Mouse (Mus musculus) CH12.LX (cell line): ENCODE data around the gene Ccdc182. TPM values are rescaled to one million over a fixed set of nuclear protein-coding genes. Genes with fewer than 3 reads are reported as not detected.

ENCODE experiments used
- DNase-seq: peaks from one replicate; pipeline ENCODE4 v3.0.0-alpha.2; 2013; ENCODE audit errors: extremely low read depth
- H3K27ac ChIP-seq: 2 replicates; pipeline ENCODE4 v1.5.1; 2012; ENCODE audit warnings: low read depth, mild to moderate bottlenecking, control low read depth, moderate library complexity; ENCODE audit not compliant: insufficient read depth
- H3K27me3 ChIP-seq: replicated peaks from 2 replicates; pipeline ENCODE3; 2012; ENCODE audit warnings: inconsistent platforms
- H3K36me3 ChIP-seq, 2 experiments: replicated peaks in 1 of 2; 2 replicates each; pipeline versions ENCODE3 to v1.6.1; 2012; ENCODE audit warnings: inconsistent platforms in 1 of 2, low read length in 1 of 2, mild to moderate bottlenecking in 1 of 2, mixed read lengths in 1 of 2, moderate library complexity in 1 of 2; ENCODE audit not compliant: control insufficient read depth in 1 of 2, insufficient read depth in 1 of 2
- H3K4me1 ChIP-seq, 2 experiments: 2 replicates each; pipeline ENCODE4 v1.6.1; 2012; ENCODE audit warnings: inconsistent platforms in 1 of 2, moderate library complexity in 1 of 2; ENCODE audit not compliant: insufficient read depth in 2 of 2, control insufficient read depth in 1 of 2
- H3K4me2 ChIP-seq: 2 replicates; pipeline ENCODE4 v1.6.1; 2012; ENCODE audit warnings: low read depth, mild to moderate bottlenecking, control low read depth; ENCODE audit not compliant: poor library complexity, insufficient read depth, severe bottlenecking
- H3K4me3 ChIP-seq, 3 experiments: fragments of 150-350 bp in 1 of 3; sonication (generic) in 1 of 3; replicated peaks in 1 of 3; 2 replicates each; pipeline versions ENCODE3 to v1.5.1; 2011 to 2012; ENCODE audit warnings: low read depth in 2 of 3, low read length in 2 of 3, mild to moderate bottlenecking in 2 of 3, moderate library complexity in 2 of 3, control low read depth in 1 of 3, improper control_type of control experiment in 1 of 3, inconsistent platforms in 1 of 3, mixed read lengths in 1 of 3; ENCODE audit not compliant: poor library complexity in 1 of 3
- H3K79me2 ChIP-seq: replicated peaks from 2 replicates; pipeline ENCODE4 v1.6.1; 2012; ENCODE audit warnings: mild to moderate bottlenecking, moderate library complexity; ENCODE audit not compliant: control insufficient read depth, poor library complexity, insufficient read depth, severe bottlenecking; ENCODE audit errors: extremely low read depth
- H3K9ac ChIP-seq: 2 replicates; pipeline ENCODE4 v1.6.1; 2012; ENCODE audit warnings: low read depth, mild to moderate bottlenecking, control low read depth, moderate library complexity; ENCODE audit not compliant: insufficient read depth
- H3K9me3 ChIP-seq: replicated peaks from 2 replicates; pipeline ENCODE3; 2012; ENCODE audit warnings: low read length, inconsistent platforms, mixed read lengths
- CHD1 ChIP-seq: IDR thresholded peaks from 2 replicates; pipeline ENCODE4 v1.6.1; 2012; ENCODE audit warnings: low read depth, low read length, improper control_type of control experiment, inconsistent platforms
- CTCF ChIP-seq, 2 experiments: IDR thresholded peaks in 1 of 2; conservative IDR thresholded peaks in 1 of 2; 2 replicates each; pipeline ENCODE4 v1.5.1; 2011 to 2012; ENCODE audit warnings: low read depth in 2 of 2, low read length in 2 of 2, improper control_type of control experiment in 1 of 2, inconsistent platforms in 1 of 2, mild to moderate bottlenecking in 1 of 2, moderate library complexity in 1 of 2
- ELF1 ChIP-seq: IDR thresholded peaks from 2 replicates; pipeline ENCODE4 v1.6.1; 2014; ENCODE audit warnings: low read depth, mild to moderate bottlenecking, inconsistent platforms, low read length, improper control_type of control experiment
- GABPA ChIP-seq: IDR thresholded peaks from 2 replicates; pipeline ENCODE4 v1.6.1; 2012; ENCODE audit warnings: low read depth, low read length, improper control_type of control experiment, inconsistent platforms; ENCODE audit not compliant: insufficient replicate concordance
- JUND ChIP-seq: conservative IDR thresholded peaks from 2 replicates; pipeline ENCODE4 v1.6.1; 2011; ENCODE audit warnings: low read depth, low read length, improper control_type of control experiment
- KAT2A ChIP-seq: IDR thresholded peaks from 2 replicates; pipeline ENCODE4 v1.6.1; 2012; ENCODE audit warnings: low read length, improper control_type of control experiment, inconsistent platforms; ENCODE audit not compliant: insufficient replicate concordance
- MAFK ChIP-seq: IDR thresholded peaks from 2 replicates; pipeline ENCODE4 v1.6.1; 2011; ENCODE audit warnings: low read length, improper control_type of control experiment; ENCODE audit not compliant: insufficient replicate concordance
- MAZ ChIP-seq: IDR thresholded peaks from 2 replicates; pipeline ENCODE4 v1.6.1; 2012; ENCODE audit warnings: low read depth, mild to moderate bottlenecking, inconsistent platforms, low read length, improper control_type of control experiment, moderate library complexity
- MEF2A ChIP-seq: IDR thresholded peaks from 2 replicates; pipeline ENCODE4 v1.6.1; 2014; ENCODE audit warnings: low read depth, mild to moderate bottlenecking, inconsistent platforms, low read length, improper control_type of control experiment, borderline replicate concordance
- MXI1 ChIP-seq: IDR thresholded peaks from 2 replicates; pipeline ENCODE4 v1.6.1; 2011; ENCODE audit warnings: mild to moderate bottlenecking, low read depth, low read length, improper control_type of control experiment
- MYC ChIP-seq: IDR thresholded peaks from 2 replicates; pipeline ENCODE4 v1.6.1; 2011; ENCODE audit warnings: low read depth, mild to moderate bottlenecking, improper control_type of control experiment, low read length
- NELFE ChIP-seq: IDR thresholded peaks from 2 replicates; pipeline ENCODE4 v1.6.1; 2011; ENCODE audit warnings: low read depth, low read length, improper control_type of control experiment
- NRF1 ChIP-seq: IDR thresholded peaks from 2 replicates; pipeline ENCODE4 v1.6.1; 2014; ENCODE audit warnings: low read depth, mild to moderate bottlenecking, inconsistent platforms, low read length, improper control_type of control experiment, moderate library complexity
- POLR2AphosphoS2 ChIP-seq: IDR thresholded peaks from 2 replicates; pipeline ENCODE4 v1.6.1; 2011; ENCODE audit warnings: low read depth, low read length, improper control_type of control experiment
- RAD21 ChIP-seq: IDR thresholded peaks from 2 replicates; pipeline ENCODE4 v1.6.1; 2011; ENCODE audit warnings: low read depth, mild to moderate bottlenecking, low read length, improper control_type of control experiment, moderate library complexity
- SMC3 ChIP-seq: IDR thresholded peaks from 2 replicates; pipeline ENCODE4 v1.6.1; 2011; ENCODE audit warnings: low read depth, low read length, improper control_type of control experiment
- UBTF ChIP-seq: IDR thresholded peaks from 2 replicates; pipeline ENCODE4 v1.6.1; 2012; ENCODE audit warnings: low read depth, mild to moderate bottlenecking, inconsistent platforms, low read length, improper control_type of control experiment, moderate library complexity
- USF1 ChIP-seq: IDR thresholded peaks from 2 replicates; pipeline ENCODE4 v1.6.1; 2014; ENCODE audit warnings: low read depth, mild to moderate bottlenecking, inconsistent platforms, low read length, improper control_type of control experiment
- ZKSCAN1 ChIP-seq: IDR thresholded peaks from 2 replicates; pipeline ENCODE4 v1.6.1; 2012; ENCODE audit warnings: low read depth, inconsistent platforms, low read length, improper control_type of control experiment, borderline replicate concordance
- dilution Hi-C: fragments of 300-500 bp; cut with MboI; formaldehyde crosslinking; loops from 2 replicates; pipeline ENCODE4 v1.14.3; 2020; ENCODE audit warnings: low sequenced_read_pairs; ENCODE audit not compliant: extremely low pct_unique_long_range_greater_than_20kb, extremely low pct_ligation_motif_present
- in situ Hi-C: fragments of 300-500 bp; cut with MboI; formaldehyde crosslinking; loops from 3 replicates; pipeline ENCODE4 v1.14.3; 2019; ENCODE audit warnings: low sequenced_read_pairs, low pct_ligation_motif_present, low pct_unique_long_range_greater_than_20kb, mixed read lengths
- polyA plus RNA-seq: library from polyadenylated mRNA; unstranded; fragments of >175 nt; gene quantifications from 2 replicates; pipeline ENCODE4 v1.2.1, GENCODE M21; 2012; ENCODE audit warnings: low read depth; ENCODE audit not compliant: insufficient read length
- total RNA-seq, 2 experiments: library from RNA; depleted of rRNA; stranded (reverse); fragments of 300-350 nt in 1 of 2; fragments of >200 nt in 1 of 2; gene quantifications; 2 replicates each; pipeline ENCODE4 v1.2.3; 2012 to 2014

Ccdc182 gene
- total and polyA plus RNA-seq, 3 experiments, result not detected

DNA sequence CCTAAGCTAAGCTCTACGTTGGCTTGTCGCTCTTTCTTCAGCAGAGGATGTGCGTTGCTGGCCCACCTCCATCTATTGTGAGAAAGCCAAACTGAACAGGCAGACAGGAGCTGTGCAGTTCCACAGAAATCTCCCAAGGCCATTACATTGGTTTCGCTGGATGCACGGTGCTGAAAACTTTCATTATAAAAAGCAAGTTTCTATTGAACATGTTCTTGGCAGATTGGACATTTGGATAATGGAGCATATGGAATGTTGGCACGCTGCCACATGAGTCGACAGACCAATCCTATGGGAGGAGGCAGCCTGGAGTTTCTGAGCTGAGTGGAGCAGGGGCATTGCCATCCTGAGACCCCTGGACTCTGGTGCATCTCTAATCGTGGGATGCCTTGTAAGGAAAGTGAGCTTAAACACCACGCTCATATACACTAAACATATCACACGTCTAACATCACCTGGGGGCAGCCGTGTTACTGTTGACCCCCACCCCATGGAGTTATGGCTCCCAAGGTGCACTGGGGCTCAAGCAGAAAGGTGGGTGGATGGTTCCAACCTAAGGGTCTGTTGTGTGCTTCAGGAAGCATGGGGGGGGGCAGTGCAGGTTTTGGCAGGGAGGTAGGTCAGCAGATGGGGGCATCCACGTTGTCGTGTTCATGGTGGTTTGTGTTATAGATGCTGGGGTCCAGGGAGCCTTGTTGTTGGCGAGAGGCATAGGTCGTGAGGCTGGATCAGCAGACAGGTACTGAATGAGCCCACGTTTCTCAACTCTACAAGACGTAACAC is 35.1 kb downstream of the Ccdc182 start:
- no peaks in the 10 kb centered on the region for H3K9me3 ChIP-seq

DNA sequence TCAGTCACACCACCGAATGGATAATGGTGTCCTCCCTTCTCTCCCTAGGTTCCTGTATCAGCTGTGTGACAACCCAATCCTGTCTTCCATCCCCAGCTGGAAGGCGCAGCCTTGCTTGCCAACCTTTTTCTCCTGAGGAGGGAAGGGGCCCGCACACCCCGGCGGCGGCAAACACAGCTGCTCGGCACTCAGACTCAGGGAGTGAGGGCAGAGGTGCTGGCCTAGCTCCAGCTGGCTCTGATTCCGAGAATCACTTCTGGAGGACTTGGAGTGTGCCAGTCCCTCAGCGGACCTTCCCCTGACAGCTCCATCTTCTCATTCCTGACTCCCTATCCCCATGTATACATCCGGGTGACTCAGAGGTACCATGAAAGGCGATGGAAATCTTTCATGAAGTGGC is 36.9 kb downstream of the Ccdc182 start:
- no peak overlapping the region for H3K4me3 ChIP-seq
- no peaks in the 10 kb centered on the region for H3K27me3 ChIP-seq
- no peaks in the 10 kb centered on the region for H3K9me3 ChIP-seq
- in situ Hi-C loops (no loop called here), dilution Hi-C loops (no loop called here)
- no peak for DNase-seq
- H3K79me2 ChIP-seq, result no peaks in the 10 kb centered on the region
- TF ChIP-seq ELF1 (no peak), RAD21 (no peak), POLR2AphosphoS2 (no peak)
- TF ChIP-seq, all 38 proteins: peak for 0
- H3K4me1 ChIP-seq, result peaks cover 0 to 3% of the 10 kb centered on the region in 2 experiments; a peak in 2 of 4 replicates
- H3K4me2 ChIP-seq, result no peak overlapping the region
- no peak overlapping the region for H3K9ac ChIP-seq
- H3K36me3 ChIP-seq, result peaks cover 0 to 5% of the 10 kb centered on the region in 2 experiments
- H3K27ac ChIP-seq, result no peak overlapping the region

More for the DNA sequence above, 35.1 kb downstream of the Ccdc182 start:
- Histone ChIP-seq H3K4me1 (peaks cover 0 to 3% of the 10 kb centered on the region in 2 experiments; a peak in 2 of 4 replicates), H3K4me2 (no peak overlapping the region), H3K9ac (no peak overlapping the region), H3K36me3 (no peaks in the 10 kb centered on the region)
- dilution Hi-C loops, result no loop called here
- TF ChIP-seq RAD21 (no peak), SMC3 (no peak), NRF1 (no peak), JUND (no peak)
- TF ChIP-seq, all 38 proteins: peak for 0
- Histone ChIP-seq H3K27ac (no peak overlapping the region), H3K4me3 (no peak overlapping the region), H3K27me3 (no peaks in the 10 kb centered on the region), H3K79me2 (no peaks in the 10 kb centered on the region)
- in situ Hi-C loops, result no loop called here
- DNase-seq, result no peak

DNA sequence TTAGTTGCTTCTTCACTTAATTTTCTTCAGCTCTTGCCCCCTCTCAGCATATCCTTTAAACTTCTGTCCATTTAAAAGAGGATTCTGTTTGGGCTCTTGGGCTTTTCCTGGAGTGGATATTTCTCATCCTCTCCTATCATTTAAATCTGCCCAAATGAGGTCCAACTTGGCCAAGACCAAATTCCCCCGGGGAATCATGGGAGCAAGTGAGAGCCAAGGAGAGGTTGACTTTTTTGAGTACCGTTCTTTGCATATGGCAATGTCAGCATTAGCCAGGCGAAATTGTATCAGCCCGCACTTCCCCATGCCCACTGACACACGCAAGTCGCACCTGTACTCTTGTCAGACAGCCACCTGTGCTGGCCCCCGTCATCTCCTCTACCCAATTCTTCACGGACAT is 37.9 kb downstream of the Ccdc182 start:
- peaks cover 0 to 3% of the 10 kb centered on the region in 2 experiments; a peak in 2 of 4 replicates for H3K4me1 ChIP-seq
- no peak overlapping the region for H3K4me3 ChIP-seq
- no peak for DNase-seq
- no peak overlapping the region for H3K27ac ChIP-seq
- H3K27me3 ChIP-seq, result no peaks in the 10 kb centered on the region
- no peak overlapping the region for H3K9ac ChIP-seq
- dilution Hi-C loops, result no loop called here
- no peak overlapping the region for H3K4me2 ChIP-seq
- no peaks in the 10 kb centered on the region for H3K79me2 ChIP-seq
- in situ Hi-C loops, result no loop called here
- no peaks in the 10 kb centered on the region for H3K9me3 ChIP-seq
- H3K36me3 ChIP-seq, result peaks cover 0 to 5% of the 10 kb centered on the region in 2 experiments
- TF ChIP-seq SMC3 (no peak), MEF2A (no peak), MXI1 (no peak), MYC (no peak), CHD1 (no peak), CTCF (conservative IDR thresholded peaks at IDR 0.05 in 1 of 2, IDR thresholded peaks at IDR 0.05 in 1 of 2; ENCODE audit: low read depth in 2 of 2, low read length in 2 of 2) (no peak), UBTF (no peak), ELF1 (no peak), KAT2A (no peak), NELFE (no peak), ZKSCAN1 (no peak), MAFK (no peak), USF1 (no peak), MAZ (no peak), JUND (no peak), GABPA (no peak)
